Mouse (Mus musculus) spleen, adult 18-20 months (tissue): ENCODE measurements around the gene Eif4e1b.
A peak's percentile ranks its signal among the peaks of the same experiment; 100 is the strongest.
"Not testable (repeated sequence)": the region's sequence is repeated elsewhere in the genome, so short reads cannot be mapped to it uniquely, and the experiment has no call there.

ENCODE experiments used
- DNase-seq, 2 experiments: peaks; one replicate each; pipeline ENCODE4 v3.0.0; 2022; ENCODE audit warnings: mixed read lengths in 2 of 2

Eif4e1b gene

DNA sequence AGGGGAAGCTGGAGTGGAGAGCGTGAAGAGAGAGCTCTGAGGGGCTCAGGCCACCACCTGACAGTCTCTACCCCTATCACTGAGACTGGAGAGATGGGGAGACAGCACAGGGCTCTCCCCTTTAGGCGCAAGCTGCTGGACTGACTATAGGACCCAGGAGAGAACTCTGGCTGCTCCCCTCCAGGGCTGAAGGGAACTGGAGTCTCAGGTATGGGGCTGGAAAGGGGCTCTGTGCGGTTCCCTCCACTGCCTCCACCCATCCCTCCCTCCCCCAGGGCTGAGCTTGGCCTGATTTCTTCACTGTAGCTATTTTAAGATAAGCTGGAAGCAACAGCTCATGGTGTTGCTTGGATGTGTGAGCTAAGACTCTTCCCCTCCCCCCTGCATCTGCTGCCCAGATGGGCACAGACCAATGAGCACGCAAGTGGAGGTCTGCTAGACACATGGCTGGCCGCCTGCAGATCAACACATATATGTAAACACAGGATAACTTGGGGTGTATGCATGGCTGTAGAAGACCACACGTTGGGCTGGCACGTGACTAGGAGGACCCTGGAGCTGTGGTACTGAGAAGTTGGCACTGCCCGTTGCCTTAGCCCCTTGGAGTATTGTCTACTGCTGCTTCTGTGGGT lies 23.5 kb upstream of the Eif4e1b start:
- DNase-seq, result no peak

DNA sequence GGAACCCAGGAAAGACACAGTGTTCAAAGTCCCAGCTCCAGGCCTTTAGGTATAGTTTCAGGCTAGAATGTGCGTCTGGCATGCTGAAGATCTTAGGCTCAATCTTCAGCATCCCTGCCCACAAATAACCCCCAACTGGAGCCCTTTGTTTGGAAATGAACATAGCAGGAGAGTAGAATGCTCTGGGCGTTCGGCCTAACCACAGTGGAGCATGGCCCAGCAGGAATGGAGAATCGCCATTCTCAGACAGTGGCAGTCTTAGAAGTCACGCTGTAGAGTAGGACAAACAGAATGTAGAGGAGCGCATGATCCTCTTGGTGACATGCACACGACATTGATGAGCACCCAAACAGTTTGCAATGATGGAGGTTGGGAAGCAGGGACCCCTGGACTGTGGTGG lies 22.9 kb upstream of the Eif4e1b start:
- no peak for DNase-seq

DNA sequence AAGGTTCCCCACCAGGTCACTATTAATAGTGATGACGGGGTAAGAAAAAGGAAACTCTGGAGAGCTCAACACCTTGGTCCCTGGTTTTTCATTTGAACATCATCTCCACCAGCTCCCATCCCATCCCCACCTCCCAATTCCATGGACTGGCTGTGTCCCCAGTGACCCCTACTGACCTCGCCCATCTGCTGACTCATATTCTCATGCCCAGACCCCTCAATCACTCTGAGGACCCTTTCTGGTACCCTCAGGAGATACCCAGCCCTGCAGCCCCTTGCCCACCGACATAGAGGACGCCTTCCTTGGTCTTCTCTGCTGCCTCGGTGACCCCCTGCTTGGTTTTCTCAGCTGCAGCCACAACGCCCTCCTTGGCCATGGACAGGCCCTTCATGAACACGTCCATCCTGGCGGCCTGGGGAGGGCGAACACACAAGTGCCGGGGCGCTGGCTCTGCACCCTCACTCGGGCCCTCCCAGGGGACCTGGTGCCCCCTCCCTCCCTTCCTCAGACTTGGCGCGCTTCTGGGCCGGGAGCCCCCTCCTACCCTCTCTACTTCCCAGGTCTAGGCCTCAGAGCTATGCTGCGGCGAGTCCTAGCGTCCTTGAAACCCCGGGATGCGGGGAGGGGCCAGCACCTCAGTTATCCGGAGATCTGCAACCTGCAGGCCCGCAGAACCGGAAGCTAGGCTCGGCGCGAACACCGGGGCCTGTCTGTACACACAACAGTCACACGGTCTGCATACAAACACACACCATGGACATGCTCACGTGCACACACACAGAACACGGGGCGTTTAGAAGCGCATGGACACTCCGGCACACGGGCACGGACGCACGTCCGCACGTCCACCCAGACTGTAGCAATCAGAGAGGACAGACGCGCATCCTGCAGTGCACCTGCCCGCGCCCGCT lies 18.3 kb upstream of the Eif4e1b start:
- DNase-seq, result no peak

DNA sequence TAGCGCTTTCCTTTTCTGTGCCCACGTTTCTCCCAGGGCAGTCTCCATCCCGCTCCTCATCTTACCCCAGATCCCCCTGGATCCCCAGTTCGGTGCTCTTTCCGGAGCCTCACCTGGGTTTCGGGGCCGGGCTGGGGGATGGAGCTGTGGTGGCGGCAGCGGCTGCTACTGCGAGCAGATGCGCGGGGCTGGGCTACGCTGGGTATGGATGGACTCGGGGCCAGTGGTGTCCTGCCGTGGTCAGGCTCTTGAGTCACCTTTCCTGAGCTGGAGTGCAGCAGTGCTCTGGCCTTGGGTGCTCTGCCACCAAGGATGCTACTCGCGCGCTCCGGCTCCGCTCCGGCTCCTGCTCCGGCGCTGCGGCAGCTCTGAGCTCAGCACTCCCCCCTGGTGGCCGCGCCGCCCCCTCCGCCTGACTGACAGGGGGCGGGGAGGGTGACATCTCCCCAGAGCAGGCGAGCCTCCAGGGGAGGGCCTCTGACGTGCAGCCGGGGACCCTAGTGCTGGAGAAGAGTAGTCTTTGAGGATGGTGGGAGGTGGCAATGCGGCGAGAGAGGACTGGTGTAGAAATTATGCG lies 17.5 kb upstream of the Eif4e1b start, which contains the start of gene Sncb:
Gene Sncb (minus strand): TSS at position 404 of the 577 bp plus-strand sequence.
- DNase-seq, result peak; percentile 33 to 68

DNA sequence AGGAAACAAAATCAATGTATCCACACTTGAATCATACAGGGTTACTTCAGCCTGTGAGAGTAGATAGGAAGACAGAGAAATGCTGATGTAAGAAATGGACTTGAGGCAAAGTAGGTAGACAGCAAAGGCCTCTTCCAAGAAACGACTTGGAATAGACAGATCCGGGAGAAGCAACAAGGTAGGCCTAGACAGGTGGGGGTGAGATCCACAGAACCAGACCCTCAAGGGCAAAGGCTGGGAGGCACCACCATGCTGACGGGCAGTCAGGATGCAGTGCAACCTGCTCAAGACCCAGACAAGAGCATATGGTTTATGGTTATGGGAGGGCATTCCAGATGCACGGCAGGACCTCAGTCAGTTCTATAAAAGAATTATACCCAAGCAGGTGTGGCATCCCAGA lies 16.8 kb upstream of the Eif4e1b start:
- DNase-seq, result no peak

DNA sequence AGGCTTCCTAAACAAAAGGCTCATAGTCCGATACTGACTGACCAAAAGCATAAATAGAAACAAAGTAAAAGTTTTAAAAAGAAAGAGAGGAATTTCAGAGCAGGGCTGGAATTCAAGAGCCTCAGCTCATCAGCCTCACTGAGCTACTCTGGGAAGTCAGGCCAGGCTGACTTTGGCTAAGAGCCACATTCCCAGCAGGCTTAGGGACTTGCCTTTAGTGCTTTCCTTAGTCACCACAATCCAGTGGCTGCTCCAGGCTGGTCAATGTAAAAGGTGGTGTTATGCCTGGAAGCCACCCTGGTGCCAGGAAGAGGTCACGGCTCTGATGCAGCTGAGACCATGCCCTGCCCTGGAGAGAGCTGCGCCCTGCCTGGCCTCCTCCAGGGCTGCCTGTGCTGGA lies 3.2 kb upstream of the Eif4e1b start:
- no peak for DNase-seq

DNA sequence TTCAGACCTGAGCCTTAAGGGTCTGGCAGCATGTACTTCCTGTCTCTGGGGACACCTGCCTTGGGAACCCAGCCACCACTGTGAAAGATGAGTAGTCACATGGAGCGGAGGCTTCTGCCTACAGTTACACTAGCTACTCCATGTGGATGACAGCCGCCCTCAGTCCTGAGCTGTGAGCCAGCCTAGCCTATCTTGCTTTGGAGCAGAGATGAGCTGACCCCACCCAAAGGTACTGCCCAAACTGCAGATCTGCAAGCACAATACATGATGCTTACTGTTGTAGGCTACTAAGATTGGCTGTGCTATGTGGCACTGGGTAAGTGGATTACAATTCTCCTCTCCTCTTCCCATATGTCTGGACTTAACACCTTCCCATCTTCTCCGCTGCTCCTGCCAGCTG lies 2.7 kb upstream of the Eif4e1b start:
- no peak for DNase-seq

DNA sequence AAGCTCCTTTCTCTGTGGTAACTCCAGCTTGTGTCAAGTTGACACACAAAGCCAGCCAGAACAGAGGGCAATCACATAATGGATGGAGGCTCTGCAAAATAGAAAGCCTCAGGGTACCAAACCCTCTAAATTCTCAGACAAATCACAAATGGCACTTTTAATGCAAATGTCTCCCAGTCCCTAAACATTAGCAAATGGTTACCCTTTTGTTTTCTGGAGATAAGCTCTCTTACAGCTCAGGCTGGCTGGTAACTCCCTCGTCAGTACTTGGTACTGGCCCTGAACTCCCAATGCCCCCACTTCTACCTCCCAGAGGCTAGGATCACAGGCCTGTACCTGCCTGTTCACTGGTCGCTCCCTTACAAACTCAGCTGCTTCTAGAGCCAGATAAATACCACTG lies 563 bp upstream of the Eif4e1b start:
- no peak for DNase-seq

DNA sequence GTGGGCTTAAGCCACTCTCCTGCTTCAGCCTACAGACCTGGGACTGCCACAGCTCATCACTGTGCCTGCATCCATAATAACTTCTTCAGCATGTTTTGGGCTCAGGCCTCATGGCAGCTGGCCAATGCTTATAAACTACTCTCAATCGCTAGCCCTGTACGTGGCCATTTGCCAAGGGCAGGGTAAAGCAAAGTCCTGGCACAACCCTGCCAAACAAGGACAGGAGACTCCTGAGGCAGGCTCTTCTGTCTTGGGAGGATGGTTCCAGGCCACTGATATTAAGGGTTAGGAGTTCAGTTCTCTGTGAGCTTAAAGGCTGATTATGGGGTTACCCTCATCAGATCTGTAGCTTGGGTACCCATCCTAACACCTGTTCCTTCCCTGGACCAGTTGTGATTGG lies 3.8 kb downstream of the Eif4e1b start:
- not testable (repeated sequence) for DNase-seq

DNA sequence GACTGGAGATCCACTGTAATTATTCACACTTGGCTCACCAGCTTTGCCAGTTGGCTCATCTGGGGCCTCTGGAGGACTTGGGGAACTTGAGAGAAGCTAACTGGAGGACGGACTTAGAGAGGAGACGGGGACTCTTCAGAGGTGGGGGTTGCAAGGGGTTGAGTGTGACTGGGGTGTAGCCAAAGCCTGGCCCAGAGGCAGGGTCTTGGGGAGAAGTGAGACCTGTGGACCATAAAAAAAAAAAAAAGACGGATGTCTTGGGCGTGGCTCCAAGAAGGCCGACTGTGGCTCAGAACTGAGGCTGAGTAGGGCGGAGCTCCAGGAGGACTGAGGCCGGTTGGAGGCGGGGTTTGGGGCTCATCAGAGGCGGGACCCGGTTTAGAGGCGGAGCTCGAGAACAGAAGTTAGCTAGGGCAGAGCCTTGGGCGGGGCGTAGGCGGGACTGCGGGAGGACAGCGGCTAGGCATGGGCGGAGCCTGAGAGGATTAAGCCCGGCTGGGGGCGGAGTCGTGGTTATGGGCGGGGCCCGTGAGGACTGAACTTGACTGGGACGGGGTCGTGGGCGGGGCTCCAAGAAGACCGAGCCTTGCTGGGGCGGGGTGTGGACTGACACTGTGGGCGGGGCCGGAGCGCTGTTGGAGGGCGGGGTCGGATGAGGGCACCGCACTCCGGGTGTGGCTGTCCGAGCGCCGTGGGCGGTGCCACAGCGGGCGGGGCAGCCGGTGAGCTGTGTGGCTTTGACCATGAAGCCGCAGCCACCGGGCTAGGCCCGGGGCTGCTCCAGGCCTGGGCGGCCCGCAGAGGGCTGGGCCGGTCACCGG lies 5.2 kb downstream of the Eif4e1b start, which contains the start of gene Tspan17:
Gene Tspan17 (plus strand): TSS at position 638 of the 821 bp plus-strand sequence.
- DNase-seq, result peak; percentile 96 to 98

DNA sequence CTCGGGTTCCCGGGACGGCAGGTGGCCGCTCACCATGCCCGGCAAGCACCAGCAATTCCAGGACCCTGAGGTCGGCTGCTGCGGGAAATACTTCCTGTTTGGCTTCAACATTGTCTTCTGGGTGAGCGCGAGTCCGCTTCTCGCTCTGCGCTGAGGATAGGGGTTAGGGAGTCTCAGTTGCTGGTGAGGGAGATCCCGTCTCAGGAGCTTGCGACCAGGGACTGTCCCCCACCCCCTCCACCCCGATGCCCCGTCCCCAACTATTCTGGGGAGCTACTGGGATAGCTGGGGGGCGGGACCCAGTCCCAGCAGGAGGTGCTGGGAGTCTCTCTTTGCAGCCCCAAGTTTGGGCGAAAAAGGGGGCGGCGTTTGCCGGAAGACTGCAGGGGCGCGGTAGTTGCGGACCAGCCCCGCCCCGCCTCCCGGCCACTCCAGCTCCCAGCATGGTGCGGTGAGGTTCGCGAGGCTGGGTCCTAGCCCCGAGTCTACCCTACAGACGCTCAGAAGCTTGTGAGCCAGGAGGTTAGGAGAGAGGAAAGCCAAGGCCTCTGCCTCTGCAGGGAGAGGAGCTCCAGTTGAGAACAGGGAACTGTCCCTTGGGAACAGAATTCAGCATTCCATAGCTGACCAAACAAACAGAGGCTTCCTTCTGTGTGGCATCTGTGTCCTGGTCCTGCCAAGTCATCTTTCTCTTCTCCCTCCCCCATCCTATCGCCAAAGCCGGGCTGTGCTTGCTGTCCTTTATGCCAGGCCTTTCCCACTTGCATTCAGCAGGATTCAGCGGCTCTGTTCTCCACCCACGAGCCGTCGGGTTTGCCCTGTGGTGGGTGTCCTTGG lies 6.0 kb downstream of the Eif4e1b start:
- DNase-seq, result peak; percentile 28 to 39

DNA sequence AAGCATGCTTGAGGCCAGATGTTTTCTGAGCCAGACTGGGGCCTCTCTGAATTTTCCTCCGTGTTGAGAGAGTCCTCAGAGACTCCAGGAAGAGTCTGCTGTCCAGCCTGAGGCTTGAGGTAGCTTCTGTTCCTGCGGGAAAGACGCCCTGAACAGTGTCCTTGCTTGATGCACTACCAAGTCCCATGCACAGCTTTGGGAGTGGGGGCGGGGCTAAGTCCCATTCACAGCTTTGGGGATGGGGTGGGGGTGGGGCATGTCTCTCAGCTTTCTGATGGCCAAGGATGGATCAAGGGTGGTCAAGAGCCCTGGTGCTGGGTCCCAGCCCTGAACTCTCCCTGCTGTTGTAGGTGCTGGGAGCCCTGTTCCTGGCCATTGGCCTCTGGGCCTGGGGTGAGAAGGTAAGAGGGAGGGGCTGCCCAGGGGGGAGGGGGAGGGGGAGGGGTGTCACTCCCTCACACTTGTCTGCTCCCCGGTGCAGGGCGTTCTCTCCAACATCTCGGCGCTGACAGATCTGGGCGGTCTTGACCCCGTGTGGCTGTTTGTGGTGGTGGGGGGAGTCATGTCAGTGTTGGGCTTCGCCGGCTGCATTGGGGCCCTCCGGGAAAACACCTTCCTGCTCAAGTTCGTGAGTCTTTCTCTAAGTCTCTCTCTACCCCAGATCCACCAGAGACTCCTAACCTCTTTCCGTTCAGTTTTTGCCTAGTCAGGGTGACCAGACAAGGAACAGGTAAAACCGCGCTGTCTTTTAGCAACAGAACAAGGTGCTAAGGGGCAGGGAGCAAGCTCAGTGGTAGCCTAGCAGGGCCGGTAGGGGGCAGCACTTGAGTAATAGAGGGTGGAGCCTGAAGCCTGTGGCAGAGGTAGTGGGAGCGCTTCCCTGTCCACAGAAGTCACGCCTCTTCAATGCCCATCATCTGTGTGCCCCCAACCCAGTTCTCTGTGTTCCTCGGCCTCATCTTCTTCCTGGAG lies 8.7 kb downstream of the Eif4e1b start:
- peak in 1 of 2 experiments; percentile 20 for DNase-seq

DNA sequence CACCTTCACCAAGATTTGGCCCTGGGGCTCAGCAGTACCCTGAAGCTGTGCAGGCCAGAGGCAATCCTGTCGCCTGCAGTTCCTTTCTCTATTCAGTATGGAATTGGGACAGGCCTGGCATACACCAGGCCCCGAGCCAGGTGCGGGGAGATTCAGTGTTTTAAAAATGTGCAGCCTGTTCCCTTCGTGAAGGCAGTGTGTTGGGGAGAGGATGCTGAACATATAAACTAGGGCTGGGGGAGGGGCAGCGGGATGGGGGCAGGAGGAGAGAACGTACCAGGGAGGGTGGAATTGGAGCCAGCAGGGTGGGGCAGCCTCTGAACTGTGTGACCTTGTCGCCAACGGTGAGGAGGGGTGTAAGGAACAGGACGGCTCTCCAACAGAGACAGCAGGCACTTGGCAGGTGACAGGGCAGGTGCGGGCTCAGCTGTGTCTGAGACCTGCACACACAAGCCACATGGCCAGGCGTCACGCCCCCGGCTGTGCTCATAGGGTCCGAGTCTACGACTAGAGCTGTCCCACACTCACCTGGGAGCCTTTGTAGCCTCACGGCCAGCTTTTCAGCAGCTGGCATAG lies 10.3 kb downstream of the Eif4e1b start:
- no peak for DNase-seq

DNA sequence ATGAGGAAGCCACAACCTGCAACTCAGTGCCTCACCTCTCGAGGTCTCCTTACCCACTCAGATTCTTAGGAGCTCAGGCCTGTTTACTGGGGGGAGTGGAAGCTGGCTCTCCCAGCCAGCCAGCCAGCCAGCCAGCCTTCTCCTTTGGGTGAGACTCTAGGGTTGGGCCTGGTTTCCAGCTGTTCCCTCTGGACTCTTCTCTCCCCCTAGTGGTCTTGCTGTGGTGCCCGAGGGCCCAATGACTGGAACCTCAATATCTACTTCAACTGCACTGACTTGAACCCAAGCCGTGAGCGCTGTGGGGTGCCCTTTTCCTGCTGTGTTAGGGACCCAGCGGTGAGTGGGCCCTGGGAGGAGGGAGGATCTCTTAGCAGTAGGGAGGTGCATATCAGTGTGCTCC lies 11.0 kb downstream of the Eif4e1b start:
- DNase-seq, result no peak

DNA sequence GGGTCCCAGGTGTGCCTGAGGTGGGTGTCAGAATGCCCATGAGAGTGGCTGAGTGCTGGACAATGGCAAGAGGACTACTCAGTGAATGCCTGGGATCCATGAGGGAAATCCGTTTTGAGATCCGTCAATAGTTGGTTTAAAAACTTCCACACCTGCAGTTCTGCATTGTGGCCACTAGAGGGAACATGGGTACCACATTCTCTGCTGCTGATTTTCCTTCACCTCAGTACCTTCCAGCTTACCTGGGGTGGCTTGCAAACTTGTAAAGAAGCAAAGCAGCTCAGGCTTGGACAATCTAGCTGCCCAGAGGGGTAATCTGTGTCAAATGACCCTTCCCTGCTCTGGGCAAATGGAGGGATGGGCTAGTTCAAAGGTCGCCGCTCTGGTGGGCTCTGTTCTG lies 13.6 kb downstream of the Eif4e1b start:
- peak in 1 of 2 experiments; percentile 25 for DNase-seq

DNA sequence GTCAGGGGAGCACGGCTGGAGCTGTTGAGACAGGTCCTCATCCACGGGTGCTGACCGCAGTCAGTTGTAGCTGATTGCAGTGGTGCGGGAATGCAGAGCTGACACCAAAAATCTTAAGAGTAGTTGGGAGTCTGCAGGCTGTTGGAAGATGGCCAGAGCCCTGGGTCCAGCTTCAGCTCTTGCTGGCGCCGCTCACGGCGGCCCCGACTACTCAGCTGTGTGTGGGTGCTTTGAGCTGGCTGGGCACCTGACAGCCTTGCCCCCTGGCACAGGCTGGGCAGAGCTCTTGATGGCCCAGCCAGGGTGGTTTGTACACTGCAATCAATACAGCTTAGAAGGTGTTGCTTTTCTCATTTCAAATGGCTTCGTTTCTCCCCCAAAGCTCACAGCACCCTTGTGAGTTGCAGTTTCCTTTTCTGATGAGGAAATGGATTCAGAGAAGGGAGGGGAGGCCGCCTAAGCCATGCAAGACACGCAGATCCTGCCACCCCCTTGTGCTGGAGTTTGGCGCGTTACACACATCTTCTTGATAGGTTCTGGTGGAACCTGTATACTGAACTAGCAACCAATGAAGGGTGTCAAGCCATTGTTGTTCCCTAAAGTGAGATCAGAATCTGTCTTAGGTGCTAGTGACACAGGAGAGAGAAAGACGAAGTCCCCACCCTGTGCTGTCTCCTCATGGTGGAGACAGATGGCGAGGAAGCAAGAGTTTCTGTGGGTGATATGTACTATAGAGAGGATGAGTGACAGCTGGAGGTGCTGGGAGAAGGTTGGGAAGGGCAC lies 14.3 kb downstream of the Eif4e1b start:
- DNase-seq, result no peak

DNA sequence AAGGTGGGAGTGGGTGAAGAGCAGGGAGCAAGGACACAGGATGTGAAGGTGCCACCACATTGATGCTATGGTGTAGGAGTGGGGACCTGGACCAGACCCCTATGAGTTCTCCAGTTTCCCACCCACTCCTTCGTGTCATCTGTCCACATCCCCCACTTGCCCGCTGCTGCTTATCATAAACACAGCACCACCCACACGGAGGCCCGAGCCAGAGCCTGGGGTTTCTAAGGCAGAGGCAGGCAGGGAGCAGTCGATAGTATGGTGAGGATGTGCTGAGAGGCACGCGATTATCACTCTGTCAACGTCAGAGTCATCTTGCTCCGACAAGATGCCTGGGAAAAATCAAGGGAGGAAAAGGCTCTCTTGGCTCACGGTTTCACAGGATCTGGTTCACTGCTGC lies 14.9 kb downstream of the Eif4e1b start:
- no peak for DNase-seq

DNA sequence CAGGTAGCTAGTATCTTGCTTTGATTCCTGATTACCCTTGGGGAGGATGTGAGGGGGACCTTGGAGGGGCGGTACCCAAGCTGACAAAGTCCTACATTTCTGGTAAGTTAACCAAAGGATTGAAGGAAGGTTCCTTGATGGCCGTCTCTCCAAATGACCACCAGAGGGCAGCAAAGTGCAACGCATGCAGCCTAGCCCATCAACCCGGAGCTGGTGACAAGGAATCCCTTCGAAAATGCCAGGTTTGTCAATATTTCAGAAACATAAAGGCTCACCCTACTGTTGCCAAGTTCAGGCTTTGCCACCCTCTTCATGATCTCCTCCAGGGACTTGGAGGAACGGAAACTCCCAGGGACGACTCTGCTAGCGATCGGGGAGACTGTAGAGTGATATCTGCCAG lies 15.9 kb downstream of the Eif4e1b start:
- DNase-seq, result peak; percentile 42 to 68

DNA sequence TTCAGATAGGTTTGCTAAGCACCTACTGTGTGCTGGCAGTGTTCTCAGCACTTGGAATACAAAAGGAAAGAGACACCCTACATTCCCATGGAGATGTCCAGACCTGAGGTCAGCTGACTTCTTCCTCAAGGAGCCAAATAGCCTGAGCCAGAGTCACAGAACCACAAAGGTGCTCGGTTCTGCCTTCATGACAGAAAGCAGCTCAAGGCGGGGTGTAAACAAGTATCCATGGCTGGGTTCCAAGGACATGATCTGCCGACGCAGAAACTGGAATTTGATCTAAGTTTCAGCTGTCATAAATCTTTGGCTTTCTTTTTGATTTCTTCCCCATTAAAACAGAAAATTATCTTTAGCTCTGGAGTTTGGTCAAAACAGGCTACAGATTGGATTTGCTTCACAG lies 16.4 kb downstream of the Eif4e1b start:
- no peak for DNase-seq
